Mouse (Mus musculus) urinary bladder, postnatal 4 days (tissue): ENCODE data around the gene Oas1d.

Source experiments
- DNase-seq, 2 experiments: peaks; one replicate each; pipeline ENCODE4 v3.0.0; 2021 to 2022; ENCODE audit warnings: low spot score in 2 of 2

Oas1d gene

GRCm38 (mm10) chr5:120900666-120901065, 13.7 kb upstream of the Oas1d start:
- peak in 1 of 2 experiments; percentile 56 for DNase-seq

- DNase-seq: peak in 1 of 2 experiments; percentile 54
Measured at GRCm38 (mm10) chr5:120902056-120902455, 12.3 kb upstream of the Oas1d start.

GRCm38 (mm10) chr5:120906791-120907733, 7.3 kb upstream of the Oas1d start, which contains the start of gene Oas1a:
Oas1a (minus strand) TSS chr5:120907521.
- DNase-seq: peak in 1 of 2 experiments; percentile 54

GRCm38 (mm10) chr5:120908196-120908920, 6.0 kb upstream of the Oas1d start:
- no peak for DNase-seq

GRCm38 (mm10) chr5:120919156-120919935, 5.0 kb downstream of the Oas1d start:
- peak in 1 of 2 experiments; percentile 54 for DNase-seq

GRCm38 (mm10) chr5:120920296-120920695, 6.0 kb downstream of the Oas1d start:
- no peak for DNase-seq

- no peak for DNase-seq
Measured at GRCm38 (mm10) chr5:120923969-120924368, 9.6 kb downstream of the Oas1d start.

GRCm38 (mm10) chr5:120924520-120924919, 10.2 kb downstream of the Oas1d start:
- peak in 1 of 2 experiments; percentile 39 for DNase-seq

- DNase-seq: peak in 1 of 2 experiments; percentile 51
Measured at GRCm38 (mm10) chr5:120926311-120926710, 12.0 kb downstream of the Oas1d start.

- DNase-seq: peak in 1 of 2 experiments; percentile 54
Measured at GRCm38 (mm10) chr5:120927036-120927435, 12.7 kb downstream of the Oas1d start.

GRCm38 (mm10) chr5:120933966-120934365, 19.6 kb downstream of the Oas1d start:
- no peak for DNase-seq

- no peak for DNase-seq
Measured at GRCm38 (mm10) chr5:120937841-120938240, 23.5 kb downstream of the Oas1d start.

- DNase-seq: no peak
Measured at GRCm38 (mm10) chr5:120938586-120938985, 24.2 kb downstream of the Oas1d start.

GRCm38 (mm10) chr5:120942076-120942475, 27.7 kb downstream of the Oas1d start:
- DNase-seq: no peak

GRCm38 (mm10) chr5:120952242-120952770, 38.0 kb downstream of the Oas1d start:
- no peak for DNase-seq

- no peak for DNase-seq
Measured at GRCm38 (mm10) chr5:120953974-120954373, 39.6 kb downstream of the Oas1d start.

- no peak for DNase-seq
Measured at GRCm38 (mm10) chr5:120961004-120961403, 46.7 kb downstream of the Oas1d start.

- no peak for DNase-seq
Measured at GRCm38 (mm10) chr5:120966156-120966555, 51.8 kb downstream of the Oas1d start.

- no peak for DNase-seq
Measured at GRCm38 (mm10) chr5:120966894-120967293, 52.6 kb downstream of the Oas1d start.

GRCm38 (mm10) chr5:120967355-120968133, 53.2 kb downstream of the Oas1d start:
- DNase-seq: no peak

- no peak for DNase-seq
Measured at GRCm38 (mm10) chr5:120968134-120968532, 53.8 kb downstream of the Oas1d start.
